Mouse (Mus musculus) small intestine, adult 2 months (tissue): ENCODE results near the gene Edaradd.

Experiments
- CTCF ChIP-seq: fragments of 200-500 bp; IDR thresholded peaks from 2 replicates; pipeline ENCODE4 v1.5.1; 2012; ENCODE audit warnings: low read depth, mild to moderate bottlenecking, control low read depth, inconsistent platforms, low read length, moderate library complexity, mixed read lengths; ENCODE audit not compliant: insufficient replicate concordance, insufficient read length; ENCODE audit errors: extremely low read depth
- POLR2A ChIP-seq: fragments of 200-500 bp; IDR thresholded peaks from 2 replicates; pipeline ENCODE4 v1.6.1; 2012; ENCODE audit warnings: low read depth, mild to moderate bottlenecking, control low read depth, inconsistent platforms, low read length, moderate library complexity

DNA sequence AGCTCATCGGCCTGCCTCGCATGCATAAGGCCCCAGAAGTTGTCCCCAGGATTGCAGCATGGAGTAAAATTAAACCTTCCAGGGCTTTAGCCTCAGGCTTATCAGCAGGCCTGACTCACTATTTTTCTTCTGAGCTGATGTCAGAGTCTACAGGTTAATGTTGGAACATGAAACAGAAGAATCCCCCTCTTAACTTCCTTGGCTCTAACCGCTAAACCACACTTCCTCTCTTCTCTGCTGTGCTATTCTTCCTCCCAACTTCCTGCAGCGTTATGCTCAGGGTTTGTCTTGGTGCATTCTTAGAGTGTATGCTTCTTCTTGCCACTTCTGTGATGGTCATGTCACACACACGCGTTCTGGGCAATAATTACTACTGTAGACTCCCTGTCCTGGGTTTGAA lies 12.8 kb downstream of the Edaradd start:
- TF ChIP-seq CTCF: no peak
- no peak for TF ChIP-seq POLR2A
